Mouse (Mus musculus) midbrain, embryonic 10.5 days (tissue): Measurements from ENCODE around the gene Camk2g. TPM values are rescaled to one million over a fixed set of nuclear protein-coding genes. Genes with fewer than 3 reads are reported as not detected.

ENCODE experiments used
- DNase-seq: peaks from one replicate; pipeline ENCODE4 v3.0.0-alpha.2; 2017; ENCODE audit warnings: low spot score
- H3K27ac ChIP-seq: fragments of 300-500 bp; sonication (generic); replicated peaks from 2 replicates; pipeline ENCODE4 v1.5.1; 2016; ENCODE audit warnings: mild to moderate bottlenecking
- H3K27me3 ChIP-seq: fragments of 300-500 bp; sonication (generic); 2 replicates; pipeline ENCODE4 v1.6.1; 2016; ENCODE audit warnings: low read depth, mild to moderate bottlenecking; ENCODE audit not compliant: poor library complexity, severe bottlenecking
- H3K36me3 ChIP-seq: fragments of 300-500 bp; sonication (generic); 2 replicates; pipeline ENCODE4 v1.6.1; 2016; ENCODE audit warnings: mild to moderate bottlenecking, moderate library complexity
- H3K4me1 ChIP-seq: fragments of 300-500 bp; sonication (generic); 2 replicates; pipeline ENCODE4 v1.6.1; 2016
- H3K4me3 ChIP-seq: fragments of 300-500 bp; sonication (generic); 2 replicates; pipeline ENCODE4 v1.5.1; 2016; ENCODE audit warnings: mild to moderate bottlenecking, moderate library complexity
- H3K9me3 ChIP-seq: fragments of 300-500 bp; sonication (generic); replicated peaks from 2 replicates; pipeline ENCODE4 v1.6.1; 2016; ENCODE audit warnings: mild to moderate bottlenecking
- WGBS: fragments of 180-500 bp; shearing (Covaris S2); methylation state at CpG from one replicate; pipeline ENCODE4 v1.1.7; 2016; 5-methylcytosine and 5-hydroxymethylcytosine counted together
- microRNA-seq: library from miRNA; unstranded; fragments of <30 nt; microRNA quantifications from one replicate; pipeline ENCODE4, GENCODE M21; 2017
- polyA plus RNA-seq: library from polyadenylated mRNA; unstranded; fragments of >200 nt; fragmentation: Nextera tagmentation; extraction: Ambion mirVana; gene quantifications from 2 replicates; pipeline ENCODE4 v1.2.1, GENCODE M21; 2016

The Camk2g gene
- polyA plus RNA-seq, 1 experiment from 2014 or later = 41.8 TPM

- Histone ChIP-seq H3K27ac (no peak overlapping the region), H3K27me3 (no peaks in the 10 kb centered on the region), H3K36me3 (peaks cover 54% of the 10 kb centered on the region), H3K4me3 (peak overlapping the region; percentile 73), H3K9me3 (no peaks in the 10 kb centered on the region), H3K4me1 (peaks cover 57% of the 10 kb centered on the region)
- WGBS = 32% methylated on average over 1 of the region's 1 CpGs
- peak; percentile 25 for DNase-seq
These were observed 96.9 kb downstream of the Camk2g start for GRCm38 (mm10) chr14:20696986-20697385.

DNA sequence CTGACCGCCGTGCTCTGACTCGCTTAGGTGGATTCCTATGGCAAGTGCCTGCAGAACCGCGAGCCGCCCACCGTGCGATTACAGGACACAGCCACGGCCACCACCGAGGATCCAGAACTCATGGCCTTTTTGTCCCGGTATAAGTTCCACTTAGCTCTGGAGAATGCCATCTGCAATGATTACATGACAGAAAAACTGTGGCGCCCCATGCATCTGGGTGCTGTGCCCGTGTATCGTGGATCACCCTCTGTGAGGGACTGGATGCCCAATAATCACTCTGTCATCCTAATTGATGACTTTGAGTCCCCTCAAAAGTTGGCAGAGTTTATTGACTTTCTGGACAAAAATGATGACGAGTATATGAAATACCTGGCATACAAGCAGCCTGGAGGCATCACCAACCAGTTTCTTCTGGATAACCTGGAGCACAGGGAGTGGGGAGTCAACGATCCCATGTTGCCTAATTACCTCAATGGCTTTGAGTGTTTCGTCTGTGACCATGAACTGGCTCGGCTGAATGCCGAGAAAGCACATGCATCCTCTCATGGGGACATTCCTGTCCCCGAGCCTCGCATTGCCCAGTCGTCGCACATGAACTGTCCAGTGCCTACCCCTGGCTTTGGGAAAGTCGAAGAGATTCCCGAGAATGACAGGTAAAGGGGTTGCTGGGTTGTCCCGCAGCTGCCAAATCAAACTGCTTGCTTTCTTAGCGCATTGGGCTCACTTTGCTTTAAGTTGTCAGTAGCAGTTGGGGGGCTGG is 97.9 kb downstream of the Camk2g start:
- Histone ChIP-seq H3K4me1 (peaks cover 48% of the 10 kb centered on the region), H3K27ac (peak overlapping the region; percentile 93), H3K4me3 (peak overlapping the region; percentile 73), H3K27me3 (no peaks in the 10 kb centered on the region), H3K9me3 (no peaks in the 10 kb centered on the region), H3K36me3 (peaks cover 65% of the 10 kb centered on the region)
- DNase-seq = no peak
- 17% methylated on average over 27 of the region's 27 CpGs for WGBS

DNA sequence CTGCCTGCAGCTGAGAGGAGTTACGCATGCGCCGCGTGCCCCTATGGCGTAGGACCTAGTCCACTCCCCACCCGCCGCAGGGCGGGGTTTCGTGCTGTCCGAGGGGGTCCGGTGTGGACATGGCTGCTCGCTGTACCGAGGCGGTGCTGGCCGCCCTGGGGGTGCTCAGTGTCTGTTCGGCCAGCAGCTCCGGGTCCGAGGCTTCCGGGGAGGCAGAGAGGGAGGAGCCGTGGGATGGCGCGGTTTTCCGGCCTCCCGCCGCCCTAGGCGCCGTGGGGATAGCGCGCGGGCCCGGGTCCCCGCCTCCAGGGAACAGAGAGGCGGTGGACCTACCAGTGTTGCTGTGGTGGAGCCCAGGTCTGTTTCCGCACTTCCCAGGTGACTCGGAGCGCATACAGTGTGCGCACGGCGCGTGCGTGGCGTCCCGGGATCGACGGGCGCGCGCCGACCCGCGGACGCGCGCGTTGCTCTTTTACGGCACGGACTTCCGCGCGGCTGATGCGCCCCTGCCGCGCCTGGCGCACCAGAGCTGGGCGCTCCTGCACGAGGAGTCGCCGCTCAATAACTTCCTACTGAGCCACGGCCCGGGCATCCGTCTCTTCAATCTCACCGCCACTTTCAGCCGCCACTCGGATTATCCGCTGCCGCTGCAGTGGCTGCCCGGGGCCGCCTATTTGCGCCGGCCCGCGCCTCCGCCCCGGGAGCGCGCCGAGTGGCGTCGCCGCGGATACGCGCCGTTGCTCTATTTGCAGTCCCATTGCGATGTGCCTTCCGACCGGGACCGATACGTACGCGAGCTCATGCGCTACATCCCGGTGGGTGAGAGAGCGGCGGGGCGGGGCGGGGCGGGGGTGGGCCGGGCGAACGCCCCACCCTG is 98.8 kb downstream of the Camk2g start, which contains the start of gene Fut11:
Gene Fut11 (plus strand): TSS at position 85 of the 877 bp plus-strand sequence.
- H3K4me3 ChIP-seq = peak within 1 kb of the TSS; percentile 73
- DNase-seq = peak; percentile 88
- WGBS = under 1% methylated on average over 111 of the region's 111 CpGs
- H3K36me3 ChIP-seq = peaks cover 67% of the 10 kb centered on the region
- no peaks in the 10 kb centered on the region for H3K27me3 ChIP-seq
- H3K27ac ChIP-seq = peak within 1 kb of the TSS; percentile 93
- H3K4me1 ChIP-seq = peaks cover 42% of the 10 kb centered on the region
- H3K9me3 ChIP-seq = no peaks in the 10 kb centered on the region

DNA sequence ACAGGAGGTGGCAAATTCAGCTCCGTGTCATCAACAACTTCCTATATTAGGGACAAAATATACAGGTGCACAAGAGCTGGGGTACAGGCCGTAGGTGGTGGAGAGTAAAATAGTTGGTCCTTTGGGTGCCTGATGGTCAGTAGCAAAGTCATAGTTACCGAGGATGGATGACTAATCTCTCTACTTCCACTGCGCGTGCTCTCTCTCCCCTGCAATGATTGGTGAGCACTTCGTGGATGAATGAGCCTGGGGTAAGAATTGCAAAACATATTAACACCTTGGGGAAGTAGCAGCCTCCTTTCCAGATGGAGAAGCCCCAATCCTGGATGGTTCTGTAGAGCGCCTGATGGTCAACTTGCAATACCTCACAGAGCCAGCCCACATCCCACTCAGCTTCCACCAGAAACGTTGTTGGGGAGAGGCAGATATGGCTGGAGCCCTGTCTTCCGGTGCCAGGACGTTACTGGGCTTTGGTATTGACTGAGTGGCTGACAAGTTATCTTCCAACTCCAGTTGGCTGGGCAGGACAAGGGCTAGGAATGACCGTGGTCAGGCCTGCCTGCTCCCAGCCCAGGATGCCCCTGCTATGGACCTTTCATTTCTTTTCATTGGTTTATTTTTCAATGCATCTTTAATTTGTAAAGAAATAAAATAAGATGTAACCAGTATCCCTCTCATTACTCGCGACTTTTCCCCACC is 99.6 kb downstream of the Camk2g start:
- Histone ChIP-seq H3K9me3 (no peaks in the 10 kb centered on the region), H3K27ac (peak overlapping the region; percentile 93), H3K27me3 (no peaks in the 10 kb centered on the region), H3K4me1 (peaks cover 38% of the 10 kb centered on the region), H3K4me3 (peak overlapping the region; percentile 73), H3K36me3 (peaks cover 70% of the 10 kb centered on the region)
- 50% methylated on average over 13 of the region's 13 CpGs for WGBS
- DNase-seq = no peak

DNA sequence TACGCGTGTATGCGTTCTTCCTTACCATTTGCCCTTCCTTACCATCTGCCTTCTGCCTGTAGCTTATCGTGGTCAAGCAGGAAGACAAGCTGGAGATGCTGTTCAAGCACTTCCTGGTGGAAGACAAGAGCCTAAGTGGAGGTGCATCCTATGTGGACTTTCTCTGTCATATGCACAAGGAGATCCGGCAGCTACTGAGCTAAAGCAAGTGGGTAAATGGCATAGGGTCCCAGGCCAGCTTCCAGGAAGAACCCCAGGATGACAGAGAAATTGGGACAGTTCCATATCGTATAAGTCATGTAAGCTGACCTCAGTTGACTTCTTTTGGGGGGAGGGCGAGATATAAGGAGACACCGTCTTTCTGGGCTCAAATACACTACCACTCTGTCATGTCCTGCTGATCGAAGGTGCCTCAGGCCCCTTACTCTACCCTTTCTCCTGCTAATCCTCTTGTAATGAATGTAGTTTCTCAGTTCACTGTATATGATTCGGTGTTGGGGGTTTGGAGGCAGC is 100.2 kb downstream of the Camk2g start:
- no peaks in the 10 kb centered on the region for H3K9me3 ChIP-seq
- no peak for DNase-seq
- peaks cover 70% of the 10 kb centered on the region for H3K36me3 ChIP-seq
- no peak overlapping the region for H3K27ac ChIP-seq
- no peaks in the 10 kb centered on the region for H3K27me3 ChIP-seq
- peaks cover 37% of the 10 kb centered on the region for H3K4me1 ChIP-seq
- 89% methylated on average over 10 of the region's 10 CpGs for WGBS
- no peak overlapping the region for H3K4me3 ChIP-seq

- H3K27me3 ChIP-seq = no peaks in the 10 kb centered on the region
- H3K4me1 ChIP-seq = peaks cover 18% of the 10 kb centered on the region
- WGBS = 93% methylated on average over 6 of the region's 6 CpGs
- peaks cover 78% of the 10 kb centered on the region for H3K36me3 ChIP-seq
- no peak overlapping the region for H3K4me3 ChIP-seq
- DNase-seq = no peak
- no peak overlapping the region for H3K27ac ChIP-seq
- H3K9me3 ChIP-seq = no peaks in the 10 kb centered on the region
These were observed 102.1 kb downstream of the Camk2g start for GRCm38 (mm10) chr14:20691772-20692171.

DNA sequence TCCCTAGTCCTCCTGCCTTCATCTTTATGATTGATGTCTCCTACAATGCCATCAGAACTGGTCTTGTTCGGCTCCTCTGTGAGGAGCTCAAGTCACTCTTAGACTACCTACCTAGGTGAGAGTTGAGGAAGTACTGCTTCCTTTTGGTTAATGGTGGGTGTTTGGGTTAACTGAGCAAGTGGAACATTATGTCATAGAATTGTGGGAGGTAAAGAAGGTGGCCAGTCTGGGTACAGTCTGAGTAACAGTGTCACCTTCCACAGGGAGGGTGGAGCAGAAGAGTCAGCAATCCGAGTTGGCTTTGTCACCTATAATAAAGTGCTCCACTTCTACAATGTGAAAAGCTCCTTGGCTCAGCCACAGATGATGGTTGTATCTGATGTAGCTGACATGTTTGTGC is 104.9 kb downstream of the Camk2g start:
- Histone ChIP-seq H3K4me1 (no peaks in the 10 kb centered on the region; the same call in 1 of the 2 replicates), H3K27me3 (no peaks in the 10 kb centered on the region), H3K27ac (no peak overlapping the region), H3K36me3 (peaks cover 100% of the 10 kb centered on the region), H3K9me3 (no peaks in the 10 kb centered on the region), H3K4me3 (no peak overlapping the region)
- no peak for DNase-seq
- 91% methylated on average over 2 of the region's 2 CpGs for WGBS

DNA sequence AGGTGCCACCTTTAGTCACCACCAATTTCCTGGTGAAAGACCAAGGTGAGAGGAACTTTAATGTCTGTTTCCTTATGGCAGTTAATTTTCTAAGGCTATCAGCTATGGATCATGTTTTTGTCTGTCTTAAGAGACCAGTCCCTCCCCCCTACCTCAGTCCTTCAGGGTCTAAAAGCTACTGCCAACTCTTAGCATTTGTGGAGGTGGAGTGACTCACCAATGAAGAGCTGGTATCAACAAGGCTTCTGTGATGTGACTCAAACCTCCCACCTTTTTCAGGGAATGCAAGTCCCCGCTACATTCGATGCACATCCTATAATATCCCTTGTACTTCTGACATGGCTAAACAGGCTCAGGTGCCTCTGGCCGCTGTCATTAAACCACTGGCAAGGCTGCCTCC is 107.3 kb downstream of the Camk2g start:
- H3K36me3 ChIP-seq = peaks cover 100% of the 10 kb centered on the region
- no peaks in the 10 kb centered on the region for H3K9me3 ChIP-seq
- 98% methylated on average over 3 of the region's 3 CpGs for WGBS
- H3K27ac ChIP-seq = no peak overlapping the region
- H3K27me3 ChIP-seq = no peaks in the 10 kb centered on the region
- no peaks in the 10 kb centered on the region for H3K4me1 ChIP-seq
- H3K4me3 ChIP-seq = no peak overlapping the region
- DNase-seq = no peak

Small RNA genes within 50 kb of the gene (microRNA-seq; reads per million reads assigned to microRNA genes)
- not detected for gene Mir6946

Other genes starting within 250 kb of the Camk2g start
- gene Ppp3cb, start 247.5 kb downstream of the Camk2g start, polyA plus RNA-seq = 40.9 and 48.8 TPM in 2 replicates
- 14.2 and 14.3 TPM in 2 replicates for gene Usp54, start 153.0 kb downstream of the Camk2g start, polyA plus RNA-seq
- not detected in 2 replicates for gene Myoz1, start 137.5 kb downstream of the Camk2g start, polyA plus RNA-seq
- 0.07 and 0.11 TPM in 2 replicates for gene Synpo2l, start 125.7 kb downstream of the Camk2g start, polyA plus RNA-seq
- 103 and 114 TPM in 2 replicates for gene Sec24c, start 119.8 kb downstream of the Camk2g start, polyA plus RNA-seq
- gene Fut11, start 99.1 kb downstream of the Camk2g start, polyA plus RNA-seq = 18.3 and 21.4 TPM in 2 replicates
- 242 and 277 TPM in 2 replicates for gene Chchd1, start 91.1 kb downstream of the Camk2g start, polyA plus RNA-seq
- gene Zswim8, start 86.5 kb downstream of the Camk2g start, polyA plus RNA-seq = 26.1 and 34.4 TPM in 2 replicates
- gene Ndst2, start 59.5 kb downstream of the Camk2g start, polyA plus RNA-seq = 24.0 and 26.2 TPM in 2 replicates
- gene Plau, start 42.6 kb upstream of the Camk2g start, polyA plus RNA-seq = 0.49 and 0.70 TPM in 2 replicates
- gene Vcl, start 135.3 kb upstream of the Camk2g start, polyA plus RNA-seq = 29.6 and 30.1 TPM in 2 replicates